Mouse (Mus musculus) hematopoietic stem cell, adult 5-6 weeks (primary cell): ENCODE data around the gene Syt7. TPM values are rescaled to one million over a fixed set of nuclear protein-coding genes. Genes with fewer than 3 reads are reported as not detected.

Experiments
- ATAC-seq, 2 experiments: fragments of 125-278 bp in 1 of 2; replicated peaks in 1 of 2; 2 replicates each; pipeline ENCODE4 v1.8.0; 2016 to 2017; ENCODE audit warnings: inconsistent platforms in 2 of 2, mild to moderate bottlenecking in 2 of 2, moderate number of reproducible peaks in 2 of 2, low read depth in 1 of 2, moderate TSS enrichment in 1 of 2; ENCODE audit not compliant: low FRiP score in 2 of 2, poor library complexity in 2 of 2, severe bottlenecking in 2 of 2, insufficient read depth in 1 of 2, low TSS enrichment in 1 of 2
- total RNA-seq: library from RNA; stranded (forward); fragments of 172-1452, 232-1000 nt; gene quantifications from 2 replicates; pipeline ENCODE4 v1.2.3, GENCODE M21; 2017

Gene Syt7
- total RNA-seq, 1 experiment from 2014 or later: not detected

- no peak for ATAC-seq
Observed at GRCm38 (mm10) chr19:10479541-10479940, 90.7 kb downstream of the Syt7 start.

- no peak for ATAC-seq
Observed at GRCm38 (mm10) chr19:10482703-10483102, 93.8 kb downstream of the Syt7 start, which contains the start of gene Ppp1r32. Gene Ppp1r32, minus strand, starts transcription at chr19:10482928.

GRCm38 (mm10) chr19:10486264-10486738 lies 97.4 kb downstream of the Syt7 start:
- peak; percentile 74 to 84 for ATAC-seq

GRCm38 (mm10) chr19:10495670-10496069 lies 106.8 kb downstream of the Syt7 start:
- ATAC-seq: no peak

GRCm38 (mm10) chr19:10496976-10497375 lies 108.1 kb downstream of the Syt7 start:
- ATAC-seq: no peak

GRCm38 (mm10) chr19:10497512-10498160 lies 108.7 kb downstream of the Syt7 start:
- peak; percentile 86 to 87 for ATAC-seq

- no peak for ATAC-seq
Observed at GRCm38 (mm10) chr19:10500581-10500980, 111.7 kb downstream of the Syt7 start.

GRCm38 (mm10) chr19:10502571-10502970 lies 113.7 kb downstream of the Syt7 start:
- peak; percentile 66 to 67; a peak in 3 of 4 replicates for ATAC-seq

Other genes with a start within 250 kb of the Syt7 start
- gene Fads1, start 206.2 kb upstream of the Syt7 start, total RNA-seq: 25.9 and 34.0 TPM in 2 replicates
- gene Tmem258, start 185.1 kb upstream of the Syt7 start, total RNA-seq: 102 and 111 TPM in 2 replicates
- gene Fen1, start 184.9 kb upstream of the Syt7 start, total RNA-seq: 85.9 and 90.2 TPM in 2 replicates
- not detected in 2 replicates for gene Myrf, start 148.3 kb upstream of the Syt7 start, total RNA-seq
- gene Dagla, start 84.2 kb upstream of the Syt7 start, total RNA-seq: 0.06 TPM in 1 of 2 replicates, not detected in the other
- not detected in 2 replicates for gene Lrrc10b, start 68.4 kb downstream of the Syt7 start, total RNA-seq
- gene Ppp1r32, start 93.8 kb downstream of the Syt7 start, total RNA-seq: not detected in 2 replicates
- gene Cpsf7, start 136.2 kb downstream of the Syt7 start, total RNA-seq: 52.1 and 63.2 TPM in 2 replicates
- 59.2 and 71.7 TPM in 2 replicates for gene Sdhaf2, start 137.1 kb downstream of the Syt7 start, total RNA-seq
- 8.5 and 27.0 TPM in 2 replicates for gene Tmem216, start 167.1 kb downstream of the Syt7 start, total RNA-seq
- gene Cyb561a3, start 188.1 kb downstream of the Syt7 start, total RNA-seq: 19.9 and 39.3 TPM in 2 replicates
- 5.6 and 11.9 TPM in 2 replicates for gene Tmem138, start 188.3 kb downstream of the Syt7 start, total RNA-seq
- gene Ddb1, start 216.2 kb downstream of the Syt7 start, total RNA-seq: 373 and 377 TPM in 2 replicates
- gene Tkfc, start 216.6 kb downstream of the Syt7 start, total RNA-seq: 4.0 and 7.3 TPM in 2 replicates
- gene Vwce, start 245.1 kb downstream of the Syt7 start, total RNA-seq: 0.19 TPM in 1 of 2 replicates, not detected in the other